Mouse (Mus musculus): ENCODE data around the gene Unc50. TPM values are rescaled to one million over a fixed set of nuclear protein-coding genes. Genes with fewer than 3 reads are reported as not detected.
A peak's percentile ranks its signal among the peaks of the same experiment; 100 is the strongest.

Gene Unc50
- total and polyA plus RNA-seq, 3 experiments: 41.8 to 75.5 (median 58.5) TPM

GRCm38 (mm10) chr1:37405137-37405536 is 24.8 kb upstream of the Unc50 start:
- no peak overlapping the region for H3K9ac ChIP-seq (ENCODE audit: insufficient read depth, low read depth)
- H3K27me3 ChIP-seq (replicated peaks): no peaks in the 10 kb centered on the region
- no peak overlapping the region for H3K4me3 ChIP-seq (replicated peaks in 1 of 3; ENCODE audit: low read depth in 2 of 3, low read length in 2 of 3, poor library complexity in 1 of 3)
- dilution Hi-C loops (cut with MboI; ENCODE audit: extremely low pct_ligation_motif_present, extremely low pct_unique_long_range_greater_than_20kb, low sequenced_read_pairs) (no loop called here), in situ Hi-C loops (cut with MboI; ENCODE audit: low pct_ligation_motif_present, low pct_unique_long_range_greater_than_20kb, low sequenced_read_pairs) (no loop called here)
- peaks cover 3 to 30% of the 10 kb centered on the region in 2 experiments for H3K36me3 ChIP-seq (replicated peaks in 1 of 2; ENCODE audit: control insufficient read depth in 1 of 2, insufficient read depth in 1 of 2, low read length in 1 of 2)
- peaks cover 20 to 57% of the 10 kb centered on the region in 2 experiments for H3K4me1 ChIP-seq (ENCODE audit: control insufficient read depth in 1 of 2, insufficient read depth in 2 of 2)
- no peak for TF ChIP-seq MYC (IDR thresholded peaks at IDR 0.05; ENCODE audit: low read depth, low read length)
- no peak for TF ChIP-seq JUN (IDR thresholded peaks at IDR 0.05; ENCODE audit: insufficient read depth, low read depth, low read length)
- no peak for TF ChIP-seq POLR2A (IDR thresholded peaks at IDR 0.05; ENCODE audit: low read depth, low read length)
- no peak for TF ChIP-seq MAX (IDR thresholded peaks at IDR 0.05; ENCODE audit: low read length)
- TF ChIP-seq ZMIZ1 (IDR thresholded peaks at IDR 0.05; ENCODE audit: low read depth, low read length): no peak
- TF ChIP-seq SMC3 (IDR thresholded peaks at IDR 0.05; ENCODE audit: low read depth, low read length): no peak
- TF ChIP-seq MEF2A (IDR thresholded peaks at IDR 0.05; ENCODE audit: borderline replicate concordance, low read depth, low read length): no peak
- TF ChIP-seq TCF12 (IDR thresholded peaks at IDR 0.05; ENCODE audit: low read depth, low read length): no peak
- no peak for TF ChIP-seq PAX5 (IDR thresholded peaks at IDR 0.05; ENCODE audit: low read length)
- H3K9me3 ChIP-seq (replicated peaks; ENCODE audit: low read length): no peaks in the 10 kb centered on the region
- H3K79me2 ChIP-seq (replicated peaks; ENCODE audit: control insufficient read depth, extremely low read depth, insufficient read depth, poor library complexity, severe bottlenecking): no peaks in the 10 kb centered on the region
- no peak for DNase-seq (ENCODE audit: extremely low read depth)
- no peak overlapping the region for H3K4me2 ChIP-seq (ENCODE audit: insufficient read depth, low read depth, poor library complexity, severe bottlenecking)
- H3K27ac ChIP-seq (ENCODE audit: insufficient read depth, low read depth): no peak overlapping the region

- Histone ChIP-seq H3K4me3 (replicated peaks in 1 of 3; ENCODE audit: low read depth in 2 of 3, low read length in 2 of 3, poor library complexity in 1 of 3) (no peak overlapping the region), H3K36me3 (replicated peaks in 1 of 2; ENCODE audit: control insufficient read depth in 1 of 2, insufficient read depth in 1 of 2, low read length in 1 of 2) (peaks cover 3 to 21% of the 10 kb centered on the region in 2 experiments), H3K79me2 (replicated peaks; ENCODE audit: control insufficient read depth, extremely low read depth, insufficient read depth, poor library complexity, severe bottlenecking) (no peaks in the 10 kb centered on the region), H3K27ac (ENCODE audit: insufficient read depth, low read depth) (peak overlapping the region; percentile 12; the same call in 1 of the 2 replicates), H3K4me1 (ENCODE audit: control insufficient read depth in 1 of 2, insufficient read depth in 2 of 2) (peaks cover 19 to 46% of the 10 kb centered on the region in 2 experiments), H3K9ac (ENCODE audit: insufficient read depth, low read depth) (no peak overlapping the region), H3K4me2 (ENCODE audit: insufficient read depth, low read depth, poor library complexity, severe bottlenecking) (peak overlapping the region; percentile 38; the same call in 1 of the 2 replicates), H3K9me3 (replicated peaks; ENCODE audit: low read length) (no peaks in the 10 kb centered on the region), H3K27me3 (replicated peaks) (no peaks in the 10 kb centered on the region)
- TF ChIP-seq USF2 (conservative IDR thresholded peaks at IDR 0.05; ENCODE audit: low read depth, low read length) (no peak), NELFE (IDR thresholded peaks at IDR 0.05; ENCODE audit: low read depth, low read length) (no peak), MEF2A (IDR thresholded peaks at IDR 0.05; ENCODE audit: borderline replicate concordance, low read depth, low read length) (peak; percentile 19; the same call in 1 of the 2 replicates), NRF1 (IDR thresholded peaks at IDR 0.05; ENCODE audit: low read depth, low read length) (peak; percentile 41; the same call in 1 of the 2 replicates), BHLHE40 (IDR thresholded peaks at IDR 0.05; ENCODE audit: low read depth, low read length) (peak; percentile 73), ELF1 (IDR thresholded peaks at IDR 0.05; ENCODE audit: low read depth, low read length) (peak; percentile 38; the same call in 1 of the 2 replicates), CHD1 (IDR thresholded peaks at IDR 0.05; ENCODE audit: low read depth, low read length) (no peak), ETS1 (conservative IDR thresholded peaks at IDR 0.05; ENCODE audit: low read depth, low read length) (peak; percentile 80), TCF12 (IDR thresholded peaks at IDR 0.05; ENCODE audit: low read depth, low read length) (peak; percentile 80; the same call in 1 of the 2 replicates), EP300 (IDR thresholded peaks at IDR 0.05; ENCODE audit: low read length) (no peak), UBTF (IDR thresholded peaks at IDR 0.05; ENCODE audit: low read depth, low read length) (no peak), SIN3A (IDR thresholded peaks at IDR 0.05; ENCODE audit: low read length) (no peak; the same call in 1 of the 2 replicates), KAT2A (IDR thresholded peaks at IDR 0.05; ENCODE audit: insufficient replicate concordance, low read length) (0 out of 2 replicates have a peak, but pooled peaks have one; percentile 14), MAX (IDR thresholded peaks at IDR 0.05; ENCODE audit: low read length) (peak; percentile 87), MYC (IDR thresholded peaks at IDR 0.05; ENCODE audit: low read depth, low read length) (peak; percentile 64; the same call in 1 of the 2 replicates), MAFK (IDR thresholded peaks at IDR 0.05; ENCODE audit: insufficient replicate concordance, low read length) (no peak), MXI1 (IDR thresholded peaks at IDR 0.05; ENCODE audit: low read depth, low read length) (peak; percentile 83; the same call in 1 of the 2 replicates), USF1 (IDR thresholded peaks at IDR 0.05; ENCODE audit: low read depth, low read length) (no peak), CHD2 (IDR thresholded peaks at IDR 0.05; ENCODE audit: low read length) (no peak), HCFC1 (IDR thresholded peaks at IDR 0.05; ENCODE audit: low read depth, low read length) (no peak), ZNF384 (IDR thresholded peaks at IDR 0.05; ENCODE audit: low read depth, low read length) (no peak), E2F4 (IDR thresholded peaks at IDR 0.05; ENCODE audit: insufficient replicate concordance, low read depth, low read length) (no peak), RAD21 (IDR thresholded peaks at IDR 0.05; ENCODE audit: low read depth, low read length) (no peak), MAZ (IDR thresholded peaks at IDR 0.05; ENCODE audit: low read depth, low read length) (no peak)
- dilution Hi-C loops (cut with MboI; ENCODE audit: extremely low pct_ligation_motif_present, extremely low pct_unique_long_range_greater_than_20kb, low sequenced_read_pairs) (no loop called here), in situ Hi-C loops (cut with MboI; ENCODE audit: low pct_ligation_motif_present, low pct_unique_long_range_greater_than_20kb, low sequenced_read_pairs) (no loop called here)
- peak; percentile 71 for DNase-seq (ENCODE audit: extremely low read depth)
Measured at GRCm38 (mm10) chr1:37407228-37407627, 22.7 kb upstream of the Unc50 start.

Data from CH12.LX (cell line).